Mouse (Mus musculus): ENCODE results near the gene Thy1. TPM values are rescaled to one million over a fixed set of nuclear protein-coding genes. Genes with fewer than 3 reads are reported as not detected.

The Thy1 gene
- total and polyA plus RNA-seq, 2 experiments, result 0.46 to 3.2 TPM

DNA sequence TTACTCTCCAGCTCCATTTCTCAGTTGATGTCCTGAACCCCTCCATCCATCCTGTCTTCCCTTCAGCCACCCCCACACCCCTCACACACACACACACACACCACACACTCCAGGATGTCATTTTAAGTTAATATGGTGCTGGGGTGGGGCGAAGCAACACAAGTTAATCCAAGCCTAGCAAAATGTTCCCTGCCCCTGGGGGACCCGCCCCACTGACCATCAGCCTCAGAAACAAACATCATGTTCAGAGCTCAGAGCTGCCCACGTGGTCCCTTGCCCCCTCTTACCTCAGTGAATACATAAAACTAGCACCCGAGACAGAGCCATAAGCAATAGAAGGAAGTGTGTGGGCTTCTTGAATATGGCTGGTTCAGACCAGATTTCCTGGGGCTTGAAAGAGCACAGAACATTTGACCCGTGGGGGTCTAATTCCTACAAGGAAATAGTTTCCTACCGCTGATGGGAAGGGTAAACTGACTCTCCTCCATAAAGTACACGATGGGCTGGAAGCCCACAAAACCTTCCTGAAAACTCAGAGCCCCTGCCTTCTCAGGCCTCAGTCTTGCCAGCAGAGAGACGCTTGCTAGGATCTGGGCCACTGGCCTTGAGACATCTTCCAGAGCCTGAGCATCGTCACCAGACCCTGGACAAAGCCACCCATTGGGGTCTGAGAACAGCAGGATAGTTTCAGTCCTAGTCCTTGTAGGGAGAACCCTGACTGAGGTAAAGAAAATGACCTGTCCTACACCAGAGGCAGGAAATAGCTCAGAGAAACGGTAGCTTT lies 37.0 kb downstream of the Thy1 start:
- Histone ChIP-seq H3K79me2 (ENCODE audit: control insufficient read depth, insufficient read depth, low read length) (peaks cover 3% of the 10 kb centered on the region; the same call in 1 of the 2 replicates), H3K4me3 (ENCODE audit: insufficient read depth, low read depth, low read length) (no peak overlapping the region), H3K27ac (replicated peaks; ENCODE audit: insufficient read depth, low read depth, low read length) (peak overlapping the region; percentile 40), H3K4me1 (ENCODE audit: control insufficient read depth, insufficient read depth, low read length) (peaks cover 25% of the 10 kb centered on the region), H3K36me3 (ENCODE audit: control insufficient read depth, insufficient read depth, low read length) (no peaks in the 10 kb centered on the region), H3K9ac (ENCODE audit: low read depth, low read length) (no peak overlapping the region), H3K27me3 (ENCODE audit: control insufficient read depth, insufficient read depth, low read length) (no peaks in the 10 kb centered on the region)
- WGBS, result 85% methylated on average over 10 of the region's 10 CpGs
- TF ChIP-seq CTCF (IDR thresholded peaks at IDR 0.05; ENCODE audit: low read depth, low read length) (no peak), POLR2A (IDR thresholded peaks at IDR 0.05; ENCODE audit: extremely low read depth, insufficient read depth, low read length) (no peak)
- DNase-seq (ENCODE audit: extremely low read depth, low read depth, low spot score), result no peak

- no peak for TF ChIP-seq POLR2A (IDR thresholded peaks at IDR 0.05; ENCODE audit: extremely low read depth, insufficient read depth, low read length)
- no peak for TF ChIP-seq CTCF (IDR thresholded peaks at IDR 0.05; ENCODE audit: low read depth, low read length)
- H3K9ac ChIP-seq (ENCODE audit: low read depth, low read length), result no peak overlapping the region
- H3K4me3 ChIP-seq (ENCODE audit: insufficient read depth, low read depth, low read length), result no peak overlapping the region
- no peak overlapping the region for H3K27ac ChIP-seq (replicated peaks; ENCODE audit: insufficient read depth, low read depth, low read length)
- DNase-seq (ENCODE audit: extremely low read depth, low read depth, low spot score), result no peak
- H3K4me1 ChIP-seq (ENCODE audit: control insufficient read depth, insufficient read depth, low read length), result peaks cover 25% of the 10 kb centered on the region
- no peaks in the 10 kb centered on the region for H3K27me3 ChIP-seq (ENCODE audit: control insufficient read depth, insufficient read depth, low read length)
- no peaks in the 10 kb centered on the region for H3K36me3 ChIP-seq (ENCODE audit: control insufficient read depth, insufficient read depth, low read length)
- 79% methylated on average over 5 of the region's 5 CpGs for WGBS
- H3K79me2 ChIP-seq (ENCODE audit: control insufficient read depth, insufficient read depth, low read length), result peaks cover 3% of the 10 kb centered on the region; the same call in 1 of the 2 replicates
Observed at GRCm38 (mm10) chr9:44080953-44081352, 37.8 kb downstream of the Thy1 start.

DNA sequence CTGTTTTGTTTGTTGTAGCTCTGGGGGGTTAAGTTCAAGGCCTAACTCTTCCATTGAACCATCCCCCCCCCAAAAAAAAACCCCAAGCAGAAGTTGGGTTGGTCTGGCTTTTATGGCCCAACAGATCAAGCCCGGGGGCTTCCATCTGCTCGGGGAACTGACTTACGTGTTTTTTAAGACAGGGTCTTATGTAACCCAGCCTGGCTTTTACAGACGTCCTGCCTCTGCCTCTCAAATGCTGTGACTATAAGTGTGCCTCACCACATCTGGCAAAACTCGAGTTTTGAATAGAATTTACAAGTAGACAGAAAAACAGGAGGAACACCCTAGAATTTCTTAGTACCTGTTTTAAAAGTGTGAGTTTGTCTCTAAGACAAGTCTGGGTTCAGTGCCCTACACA lies 38.4 kb downstream of the Thy1 start:
- Histone ChIP-seq H3K4me3 (ENCODE audit: insufficient read depth, low read depth, low read length) (no peak overlapping the region), H3K79me2 (ENCODE audit: control insufficient read depth, insufficient read depth, low read length) (peaks cover 3% of the 10 kb centered on the region; the same call in 1 of the 2 replicates), H3K27me3 (ENCODE audit: control insufficient read depth, insufficient read depth, low read length) (no peaks in the 10 kb centered on the region), H3K9ac (ENCODE audit: low read depth, low read length) (no peak overlapping the region), H3K4me1 (ENCODE audit: control insufficient read depth, insufficient read depth, low read length) (peaks cover 22% of the 10 kb centered on the region), H3K36me3 (ENCODE audit: control insufficient read depth, insufficient read depth, low read length) (no peaks in the 10 kb centered on the region), H3K27ac (replicated peaks; ENCODE audit: insufficient read depth, low read depth, low read length) (no peak overlapping the region)
- WGBS, result 94% methylated on average over 5 of the region's 5 CpGs
- TF ChIP-seq CTCF (IDR thresholded peaks at IDR 0.05; ENCODE audit: low read depth, low read length) (no peak), POLR2A (IDR thresholded peaks at IDR 0.05; ENCODE audit: extremely low read depth, insufficient read depth, low read length) (no peak)
- DNase-seq (ENCODE audit: extremely low read depth, low read depth, low spot score), result no peak

DNA sequence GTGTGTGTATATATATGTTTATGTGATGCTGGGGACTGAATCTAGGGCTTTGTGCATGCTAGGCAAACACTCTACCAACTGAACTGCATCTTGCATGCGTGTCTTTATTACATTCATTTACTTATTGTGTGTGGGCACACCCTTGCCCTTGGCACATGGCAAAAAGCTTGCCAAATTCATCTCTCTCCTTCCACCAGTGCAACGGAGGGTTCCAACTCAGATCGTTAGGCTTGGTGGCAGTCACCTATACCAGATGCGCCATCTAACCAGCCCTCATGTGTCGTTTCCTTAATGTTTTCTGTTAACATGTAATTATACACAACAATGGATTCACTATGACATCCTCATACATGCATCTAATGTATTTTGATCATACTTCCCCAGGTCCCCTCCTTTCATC lies 39.1 kb downstream of the Thy1 start:
- no peak for TF ChIP-seq POLR2A (IDR thresholded peaks at IDR 0.05; ENCODE audit: extremely low read depth, insufficient read depth, low read length)
- TF ChIP-seq CTCF (IDR thresholded peaks at IDR 0.05; ENCODE audit: low read depth, low read length), result no peak
- H3K27ac ChIP-seq (replicated peaks; ENCODE audit: insufficient read depth, low read depth, low read length), result no peak overlapping the region
- H3K79me2 ChIP-seq (ENCODE audit: control insufficient read depth, insufficient read depth, low read length), result peaks cover 6% of the 10 kb centered on the region; the same call in 1 of the 2 replicates
- DNase-seq (ENCODE audit: extremely low read depth, low read depth, low spot score), result no peak
- peaks cover 25% of the 10 kb centered on the region for H3K4me1 ChIP-seq (ENCODE audit: control insufficient read depth, insufficient read depth, low read length)
- H3K9ac ChIP-seq (ENCODE audit: low read depth, low read length), result no peak overlapping the region
- 96% methylated on average over 5 of the region's 5 CpGs for WGBS
- H3K4me3 ChIP-seq (ENCODE audit: insufficient read depth, low read depth, low read length), result no peak overlapping the region
- no peaks in the 10 kb centered on the region for H3K27me3 ChIP-seq (ENCODE audit: control insufficient read depth, insufficient read depth, low read length)
- no peaks in the 10 kb centered on the region for H3K36me3 ChIP-seq (ENCODE audit: control insufficient read depth, insufficient read depth, low read length)

GRCm38 (mm10) chr9:44083392-44084121 lies 40.4 kb downstream of the Thy1 start:
- peaks cover 6% of the 10 kb centered on the region; the same call in 1 of the 2 replicates for H3K79me2 ChIP-seq (ENCODE audit: control insufficient read depth, insufficient read depth, low read length)
- peak overlapping the region; percentile 23 for H3K9ac ChIP-seq (ENCODE audit: low read depth, low read length)
- H3K27ac ChIP-seq (replicated peaks; ENCODE audit: insufficient read depth, low read depth, low read length), result peak overlapping the region; percentile 96
- H3K36me3 ChIP-seq (ENCODE audit: control insufficient read depth, insufficient read depth, low read length), result no peaks in the 10 kb centered on the region
- peaks cover 27% of the 10 kb centered on the region for H3K4me1 ChIP-seq (ENCODE audit: control insufficient read depth, insufficient read depth, low read length)
- DNase-seq (ENCODE audit: extremely low read depth, low read depth, low spot score), result peak; percentile 84
- TF ChIP-seq CTCF (IDR thresholded peaks at IDR 0.05; ENCODE audit: low read depth, low read length), result no peak
- TF ChIP-seq POLR2A (IDR thresholded peaks at IDR 0.05; ENCODE audit: extremely low read depth, insufficient read depth, low read length), result no peak
- H3K4me3 ChIP-seq (ENCODE audit: insufficient read depth, low read depth, low read length), result peak overlapping the region; percentile 10; the same call in 1 of the 2 replicates
- no peaks in the 10 kb centered on the region for H3K27me3 ChIP-seq (ENCODE audit: control insufficient read depth, insufficient read depth, low read length)
- WGBS, result 9% methylated on average over 23 of the region's 23 CpGs
